Mouse (Mus musculus): Measurements from ENCODE around the gene Gm45618. TPM values are rescaled to one million over a fixed set of nuclear protein-coding genes. Genes with fewer than 3 reads are reported as not detected.
A peak's percentile ranks its signal among the peaks of the same experiment; 100 is the strongest.
"Not testable (repeated sequence)": the region's sequence is repeated elsewhere in the genome, so short reads cannot be mapped to it uniquely, and the experiment has no call there.

Gene Gm45618
- total RNA-seq (2021), result not detected
- long read RNA-seq, experiment 1, result 0 reads
- long read RNA-seq, experiment 2, result 0 reads

- DNase-seq (ENCODE audit: low spot score in 2 of 2), result not testable (repeated sequence)
Observed at GRCm38 (mm10) chr7:142120629-142121028, at the start of gene Gm45618. Gene Gm45618, minus strand, starts transcription at chr7:142120729.

GRCm38 (mm10) chr7:142169836-142170235 is 49.3 kb upstream of the Gm45618 start:
- DNase-seq (ENCODE audit: low spot score in 2 of 2), result no peak

DNA sequence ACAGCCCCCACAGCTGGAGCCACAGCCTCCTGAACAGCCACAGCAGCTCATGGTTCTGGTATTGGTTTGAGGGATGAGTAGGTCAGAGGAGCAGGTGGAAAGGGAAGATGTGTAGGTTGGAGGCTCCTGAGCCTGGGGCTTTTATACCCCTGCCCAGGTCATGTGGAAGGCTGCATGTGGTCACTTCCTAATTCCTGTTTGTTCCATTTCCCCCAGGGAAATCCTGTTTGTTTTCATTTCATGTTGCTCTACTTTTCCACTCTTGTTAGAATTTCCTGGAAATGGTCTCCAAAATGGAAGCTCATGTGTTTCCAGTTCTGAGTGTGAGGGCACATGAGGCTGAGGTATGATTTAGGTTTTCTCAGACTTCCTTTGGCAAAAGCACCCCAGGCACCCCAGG is 45.1 kb upstream of the Gm45618 start, which contains the start of gene Gm4553:
TSS of gene Gm4553 (minus strand) at position 101 of the 400 bp plus-strand sequence.
- not testable (repeated sequence) for DNase-seq (ENCODE audit: low spot score in 2 of 2)

GRCm38 (mm10) chr7:142159366-142159765 is 38.8 kb upstream of the Gm45618 start:
- no peak for DNase-seq (ENCODE audit: low spot score in 2 of 2)

DNA sequence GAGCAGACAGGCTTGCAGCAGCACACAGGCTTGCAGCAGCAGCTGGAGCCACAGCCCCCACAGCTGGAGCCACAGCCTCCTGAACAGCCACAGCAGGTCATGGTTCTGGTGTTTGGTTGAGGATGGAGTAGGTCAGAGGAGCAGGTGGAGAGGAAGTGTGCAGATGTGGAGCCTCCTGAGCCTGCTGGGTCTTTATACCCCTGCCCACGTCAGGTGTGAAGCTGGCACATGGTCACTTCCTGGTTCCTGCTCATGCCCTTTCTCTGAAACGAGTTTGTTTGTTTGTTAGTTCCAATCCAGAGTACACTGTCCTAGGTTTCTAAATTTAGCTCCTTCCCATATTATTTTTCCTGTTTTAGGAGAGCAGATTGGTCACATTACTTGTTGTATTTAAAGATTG is 36.5 kb upstream of the Gm45618 start, which contains the start of gene Gm29735:
TSS of gene Gm29735 (minus strand) at position 101 of the 400 bp plus-strand sequence.
- not testable (repeated sequence) for DNase-seq (ENCODE audit: low spot score in 2 of 2)

DNA sequence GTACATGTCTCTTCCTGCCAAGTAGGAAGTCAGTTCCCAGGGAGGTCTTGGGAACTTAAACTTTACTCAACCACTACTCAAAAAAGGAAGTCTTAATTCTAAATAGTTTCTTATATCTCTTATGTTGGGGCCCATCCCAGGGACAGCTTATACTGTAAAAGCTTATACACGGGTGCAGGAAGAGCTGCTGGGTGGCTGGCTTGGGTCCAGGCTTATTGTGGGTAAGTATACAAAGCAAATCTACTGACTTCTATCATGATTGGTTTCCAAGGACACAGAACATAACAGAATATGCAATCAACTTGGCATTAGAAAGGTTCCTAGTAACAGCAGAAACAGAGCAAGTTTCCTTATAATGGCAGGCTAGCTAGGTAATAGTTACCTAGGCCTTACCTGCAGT is 34.8 kb upstream of the Gm45618 start:
- no peak for DNase-seq (ENCODE audit: low spot score in 2 of 2)

DNA sequence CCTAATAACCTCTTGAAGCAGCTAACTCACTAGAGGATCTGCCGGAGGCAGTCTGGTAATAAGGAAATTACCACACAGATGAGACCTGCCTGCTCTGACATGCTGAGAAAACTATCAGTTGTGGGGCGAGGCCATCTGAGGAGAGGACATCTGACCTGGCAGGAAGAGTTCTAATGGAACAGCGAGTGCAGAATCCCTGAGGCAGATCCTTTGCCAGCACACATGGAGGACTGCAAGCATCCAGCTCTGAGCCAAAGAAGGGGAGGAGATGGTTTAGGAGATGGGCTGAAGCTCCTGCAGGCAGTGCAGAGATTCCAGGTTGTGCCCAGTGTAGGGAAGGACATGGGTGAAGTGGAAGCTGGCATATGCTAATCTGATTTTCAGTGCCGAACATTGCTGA is 31.7 kb upstream of the Gm45618 start:
- DNase-seq (ENCODE audit: low spot score in 2 of 2), result no peak

GRCm38 (mm10) chr7:142148633-142149032 is 28.1 kb upstream of the Gm45618 start:
- DNase-seq (ENCODE audit: low spot score in 2 of 2), result no peak

DNA sequence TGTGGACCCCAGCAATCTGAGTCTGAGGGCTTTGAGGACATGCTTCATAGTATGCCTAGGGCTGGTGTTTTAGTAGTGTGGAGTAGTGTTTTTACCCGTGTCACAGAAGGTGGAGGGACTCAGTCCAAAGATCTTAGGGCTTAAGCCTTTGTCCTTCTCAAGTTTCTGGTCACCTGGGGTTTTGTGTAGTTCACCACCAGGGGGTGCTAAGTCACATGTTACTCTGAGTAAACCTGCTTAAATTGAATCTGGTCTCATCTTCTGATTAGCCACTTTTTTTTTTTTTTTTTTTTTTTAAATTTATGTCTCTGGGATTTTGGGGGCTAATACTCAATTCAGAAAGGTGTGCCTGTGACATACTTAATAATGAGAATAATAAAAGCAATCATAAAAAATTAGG is 25.5 kb upstream of the Gm45618 start:
- DNase-seq (ENCODE audit: low spot score in 2 of 2), result peak; percentile 34 to 46

DNA sequence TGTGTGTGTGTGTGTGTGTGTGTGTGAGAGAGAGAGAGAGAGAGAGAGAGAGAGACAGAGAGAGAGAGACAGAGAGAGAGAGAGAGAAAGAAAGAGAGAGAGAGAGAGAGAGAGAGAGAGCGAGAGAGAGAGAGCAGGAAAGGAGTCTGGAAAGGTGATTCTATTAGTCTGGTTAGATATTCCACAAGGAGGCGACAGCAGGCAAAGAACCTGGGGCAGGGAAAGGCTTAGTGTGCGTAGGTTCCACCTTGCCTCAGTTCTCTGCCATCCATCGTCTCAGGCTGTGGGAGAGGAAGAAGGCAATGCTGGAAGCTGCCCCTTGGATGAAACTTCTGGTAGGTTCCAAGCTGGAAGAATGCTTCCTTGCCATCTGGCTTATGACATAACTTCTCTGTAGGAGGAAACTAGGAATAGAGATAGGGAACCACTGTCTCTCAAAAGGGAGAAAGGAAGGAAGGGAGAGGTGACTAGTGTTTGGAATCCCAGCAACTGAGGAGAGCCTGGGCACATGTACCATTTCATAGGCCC is 24.9 kb upstream of the Gm45618 start:
- DNase-seq (ENCODE audit: low spot score in 2 of 2), result peak; percentile 11 to 13

GRCm38 (mm10) chr7:142144507-142144906 is 24.0 kb upstream of the Gm45618 start, which contains the start of gene Gm45337:
Gene Gm45337, minus strand, starts transcription at chr7:142144607.
- DNase-seq (ENCODE audit: low spot score in 2 of 2), result no peak

- not testable (repeated sequence) for DNase-seq (ENCODE audit: low spot score in 2 of 2)
Observed at GRCm38 (mm10) chr7:142143506-142144010, 23.0 kb upstream of the Gm45618 start.

DNA sequence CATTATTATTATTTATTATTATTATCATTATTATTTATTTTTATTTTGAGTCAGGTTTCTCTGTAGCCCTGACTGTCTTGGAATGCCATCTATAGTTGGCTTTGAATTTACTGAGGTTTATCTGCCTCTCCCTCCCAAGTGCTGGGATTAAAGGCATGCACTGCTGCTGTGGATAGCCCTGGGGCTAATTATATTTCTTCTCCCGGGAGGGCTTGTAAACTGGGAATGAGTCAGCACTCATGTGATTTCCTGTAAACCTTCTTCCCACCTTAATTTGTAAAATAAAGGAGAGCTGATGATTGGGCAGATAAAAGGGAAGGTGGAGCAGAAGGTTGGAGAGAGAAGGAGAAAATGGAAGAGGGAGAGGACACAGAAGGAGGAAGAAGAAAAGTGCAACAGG is 20.2 kb upstream of the Gm45618 start:
- DNase-seq (ENCODE audit: low spot score in 2 of 2), result no peak

GRCm38 (mm10) chr7:142135934-142136333 is 15.4 kb upstream of the Gm45618 start, which contains the start of gene Gm39115:
Gene Gm39115, minus strand, starts transcription at chr7:142136034.
- not testable (repeated sequence) for DNase-seq (ENCODE audit: low spot score in 2 of 2)

GRCm38 (mm10) chr7:142134206-142134995 is 13.9 kb upstream of the Gm45618 start:
- peak; percentile 9 to 23 for DNase-seq (ENCODE audit: low spot score in 2 of 2)

DNA sequence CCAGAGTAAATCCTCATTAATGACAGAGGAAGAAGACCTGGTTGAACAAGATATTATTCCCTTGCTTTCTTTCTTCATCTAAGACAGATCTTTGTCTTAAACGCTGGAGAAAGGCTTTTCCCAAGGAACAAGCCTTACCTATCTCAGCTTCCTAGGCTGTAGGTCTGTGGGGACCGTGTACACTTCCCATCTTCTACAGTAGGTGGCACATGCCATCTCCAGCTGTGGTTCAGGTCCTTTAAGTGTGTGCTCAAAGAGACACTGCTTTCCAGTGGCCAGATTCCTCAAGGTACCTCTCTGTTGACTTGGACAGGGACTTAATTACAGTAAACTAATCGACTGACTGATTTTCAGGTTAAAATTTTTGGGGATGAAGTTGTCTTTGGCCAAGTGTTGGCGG is 8.3 kb upstream of the Gm45618 start:
- DNase-seq (ENCODE audit: low spot score in 2 of 2), result no peak

GRCm38 (mm10) chr7:142119632-142120031 is 897 bp downstream of the Gm45618 start:
- peak; percentile 13 to 27 for DNase-seq (ENCODE audit: low spot score in 2 of 2)

- no peak for DNase-seq (ENCODE audit: low spot score in 2 of 2)
Observed at GRCm38 (mm10) chr7:142104747-142105146, 15.8 kb downstream of the Gm45618 start.

DNA sequence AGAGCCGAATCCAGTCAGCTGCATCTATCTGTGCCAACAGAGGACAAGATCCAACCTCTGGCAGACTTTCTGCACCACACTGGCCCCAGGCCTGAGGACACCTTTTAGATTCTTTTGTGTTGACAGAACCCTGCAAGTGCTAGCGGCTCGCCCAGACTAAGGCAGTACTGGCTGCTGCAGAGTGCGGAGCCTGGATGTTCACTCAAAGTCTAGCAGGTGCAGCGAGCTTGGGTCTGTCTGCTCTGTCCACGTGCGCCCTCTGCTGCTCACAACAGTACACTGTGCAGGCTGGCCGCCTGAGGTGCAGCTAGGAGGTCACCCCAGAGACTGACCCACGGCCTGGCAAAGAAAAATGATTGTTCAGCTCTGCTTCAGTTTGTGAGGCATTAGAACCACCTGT is 22.8 kb downstream of the Gm45618 start:
- DNase-seq (ENCODE audit: low spot score in 2 of 2), result peak; percentile 82

DNA sequence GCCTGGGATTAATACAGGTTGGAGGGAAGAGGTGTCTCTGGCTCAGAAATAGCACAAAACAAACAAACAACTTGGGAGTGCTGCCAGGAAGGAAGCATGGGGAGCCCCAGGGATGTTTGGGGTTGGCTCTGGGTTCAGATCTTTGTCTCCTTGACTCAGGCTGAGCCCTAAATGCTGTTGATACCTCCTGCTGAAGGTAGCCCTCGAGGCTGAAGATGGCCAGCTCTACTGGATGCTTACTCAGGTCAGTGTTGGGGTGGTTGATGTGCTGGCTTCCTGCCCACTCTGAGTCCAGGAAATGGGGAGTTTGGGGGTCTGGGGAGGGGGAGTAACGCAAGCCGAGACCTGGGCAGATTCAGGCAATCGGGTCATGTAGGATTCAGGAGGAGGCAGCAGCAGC is 23.8 kb downstream of the Gm45618 start:
- DNase-seq (ENCODE audit: low spot score in 2 of 2), result no peak

DNA sequence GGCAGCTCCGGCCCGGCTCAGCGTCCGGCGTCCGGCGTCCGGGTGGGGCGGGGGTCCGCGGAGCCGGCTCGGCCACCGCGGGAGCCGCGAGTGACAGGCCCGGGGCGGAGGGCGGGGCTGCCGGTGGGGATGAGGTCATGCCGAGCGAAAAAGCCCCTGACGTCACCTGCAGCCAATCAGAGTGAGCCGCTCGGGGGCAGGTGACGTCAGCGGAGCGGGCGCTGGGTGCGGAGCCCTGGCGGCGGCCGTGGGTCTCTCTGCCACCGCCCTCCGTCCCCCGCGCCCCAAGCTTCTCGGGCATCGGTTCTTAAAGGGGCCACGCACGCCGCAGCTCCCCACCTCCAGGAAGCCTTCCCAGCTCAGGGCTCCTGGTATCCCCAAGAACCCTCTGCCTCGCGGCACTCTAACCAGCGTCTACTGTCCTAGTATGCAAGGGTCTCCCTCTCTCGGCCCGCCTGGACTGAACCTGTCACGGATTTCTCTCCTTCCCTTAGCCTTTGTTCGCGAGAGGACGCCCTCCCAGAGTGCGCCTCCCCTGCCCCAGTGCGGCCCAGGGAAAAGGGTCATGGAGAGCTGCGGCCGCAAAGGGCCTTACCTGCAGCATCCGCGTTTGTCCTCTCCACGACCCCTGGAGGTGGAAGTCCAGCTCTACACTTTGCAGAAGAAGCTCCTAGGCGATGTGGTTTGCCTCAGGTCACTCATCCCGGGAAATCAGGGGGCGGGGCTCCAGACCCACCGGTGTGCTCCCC is 25.2 kb downstream of the Gm45618 start, which contains the start of gene Dusp8:
TSS of gene Dusp8 (minus strand) at position 661 of the 749 bp plus-strand sequence.
- DNase-seq (ENCODE audit: low spot score in 2 of 2), result peak; percentile 97

Measured in left cerebral cortex, adult 18-20 months (tissue).